Comparison of ENCODE assay signal across 8 mouse cellular contexts in the genomic region with DNA sequence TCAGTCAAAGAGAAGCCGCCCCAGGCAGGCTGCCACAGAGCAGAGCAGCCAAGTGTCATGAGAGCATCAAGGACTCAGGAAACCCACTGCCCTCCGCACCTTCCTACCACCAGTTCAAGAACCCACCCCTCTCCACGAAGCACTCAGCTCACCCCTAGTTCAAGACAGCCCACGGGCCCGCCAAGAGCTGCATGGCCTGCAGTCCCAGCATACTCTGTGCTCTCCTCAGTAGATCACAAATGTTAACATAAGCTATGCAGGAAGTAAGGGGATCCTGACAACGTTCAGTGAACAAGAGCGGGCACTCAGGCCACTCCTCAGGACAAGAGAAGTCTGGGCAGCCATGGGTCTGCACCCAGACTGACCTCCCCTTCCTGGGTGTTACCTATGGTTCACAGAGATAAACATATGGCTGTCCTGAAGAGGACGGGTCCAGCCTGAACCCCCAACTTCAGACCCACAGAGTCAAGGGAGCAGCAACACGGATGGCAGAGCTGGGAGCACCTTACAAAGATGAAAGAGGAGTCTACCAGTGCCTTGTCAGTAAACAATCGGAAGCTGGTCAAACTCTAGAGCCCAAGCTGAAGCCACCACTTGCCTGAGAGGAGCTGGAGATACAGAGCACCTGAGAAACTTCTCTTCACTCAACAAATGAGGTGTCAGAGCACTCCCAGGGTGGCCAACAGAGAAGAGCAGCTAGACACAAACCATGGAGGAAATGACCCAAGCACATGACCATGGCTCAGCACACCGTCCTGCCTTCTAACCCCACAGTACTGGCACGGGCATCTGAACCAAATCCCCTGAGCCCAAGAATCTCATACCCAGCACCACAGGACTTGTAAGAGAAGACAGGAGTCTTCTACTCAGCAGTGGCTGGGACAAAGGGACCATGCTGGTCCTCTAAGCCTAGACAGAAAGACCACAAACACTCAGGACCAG. TPM values are rescaled to one million over a fixed set of nuclear protein-coding genes. Genes with fewer than 3 reads are reported as not detected.
DNase-seq lines count a peak whose midpoint lies in the region; ATAC-seq lines count a peak whose summit lies in the region.

No protein-coding gene starts in this region.

- no peaks in the 10 kb centered on the region for H3K27me3 ChIP-seq in heart, embryonic 14.5 days (ENCODE audit: control insufficient read depth, insufficient read depth, low read length)
- H3K27me3 ChIP-seq in hindbrain, embryonic 11.5 days (ENCODE audit: control insufficient read depth, insufficient read depth, low read length), result no peaks in the 10 kb centered on the region
- H3K27me3 ChIP-seq in midbrain, embryonic 14.5 days (ENCODE audit: control insufficient read depth, insufficient read depth, low read length), result no peaks in the 10 kb centered on the region

- peak overlapping the region; percentile 98 for H3K4me2 ChIP-seq in heart, embryonic 14.5 days (ENCODE audit: low read length)
- H3K4me2 ChIP-seq in hindbrain, embryonic 11.5 days (replicated peaks; ENCODE audit: low read depth, low read length), result peak overlapping the region; percentile 98
- peak overlapping the region; percentile 100 for H3K4me2 ChIP-seq in midbrain, embryonic 14.5 days (ENCODE audit: low read length)

- WGBS in heart, embryonic 14.5 days, result 38% methylated on average over 12 of the region's 12 CpGs
- WGBS in hindbrain, embryonic 11.5 days, result 57% methylated on average over 12 of the region's 12 CpGs
- WGBS in midbrain, embryonic 14.5 days, result 62% methylated on average over 12 of the region's 12 CpGs

- H3K9me3 ChIP-seq in heart, embryonic 14.5 days (ENCODE audit: control insufficient read depth, low read length), result no peaks in the 10 kb centered on the region
- no peaks in the 10 kb centered on the region for H3K9me3 ChIP-seq in hindbrain, embryonic 11.5 days (ENCODE audit: control insufficient read depth, low read length)
- H3K9me3 ChIP-seq in midbrain, embryonic 14.5 days (ENCODE audit: control insufficient read depth, low read length), result no peaks in the 10 kb centered on the region

- H3K4me1 ChIP-seq in heart, embryonic 14.5 days (ENCODE audit: control insufficient read depth in 2 of 2, insufficient read depth in 2 of 2, low read length in 2 of 2), result peaks cover 61 to 65% of the 10 kb centered on the region in 2 experiments
- peaks cover 36% of the 10 kb centered on the region for H3K4me1 ChIP-seq in hindbrain, embryonic 11.5 days (replicated peaks; ENCODE audit: control insufficient read depth, insufficient read depth, low read length)
- peaks cover 68% of the 10 kb centered on the region for H3K4me1 ChIP-seq in midbrain, embryonic 14.5 days (ENCODE audit: control insufficient read depth, insufficient read depth, low read length)

- DNase-seq in heart, adult 9 months (ENCODE audit: low spot score in 2 of 2), result no peak
- DNase-seq in MN1 (ENCODE audit: low spot score), result peak; percentile 38
- no peak for DNase-seq in hindbrain, embryonic 11.5 days (ENCODE audit: low spot score)
- no peak for DNase-seq in midbrain, embryonic 14.5 days
- DNase-seq in frontal cortex, postnatal 10 days (ENCODE audit: low spot score in 2 of 2), result no peak
- no peak for DNase-seq in ovary, postnatal 36 days (ENCODE audit: low spot score)
- no peak for DNase-seq in ovary, adult 18-20 months (ENCODE audit: low spot score)

- peak overlapping the region in 1 of 2 experiments; percentile 38; a peak in 1 of 4 replicates for H3K27ac ChIP-seq in heart, embryonic 14.5 days (replicated peaks in 1 of 2; ENCODE audit: control insufficient read depth in 1 of 2, insufficient read depth in 1 of 2, low read depth in 2 of 2, low read length in 2 of 2)
- H3K27ac ChIP-seq in hindbrain, embryonic 11.5 days (ENCODE audit: low read depth, low read length), result peak overlapping the region; percentile 30; the same call in 1 of the 2 replicates
- H3K27ac ChIP-seq in midbrain, embryonic 14.5 days (replicated peaks; ENCODE audit: low read depth, low read length), result no peak overlapping the region

- peak overlapping the region; percentile 87 for H3K9ac ChIP-seq in heart, embryonic 14.5 days (ENCODE audit: low read length)
- peak overlapping the region; percentile 97 for H3K9ac ChIP-seq in hindbrain, embryonic 11.5 days (ENCODE audit: low read depth, low read length)
- peak overlapping the region; percentile 94 for H3K9ac ChIP-seq in midbrain, embryonic 14.5 days (replicated peaks; ENCODE audit: low read length)

- H3K36me3 ChIP-seq in heart, embryonic 14.5 days (ENCODE audit: control insufficient read depth, insufficient read depth, low read length), result peaks cover 3% of the 10 kb centered on the region; the same call in 1 of the 2 replicates
- H3K36me3 ChIP-seq in hindbrain, embryonic 11.5 days (ENCODE audit: control insufficient read depth, insufficient read depth, low read length), result no peaks in the 10 kb centered on the region
- H3K36me3 ChIP-seq in midbrain, embryonic 14.5 days (ENCODE audit: control insufficient read depth, insufficient read depth, low read length), result no peaks in the 10 kb centered on the region

- H3K4me3 ChIP-seq in heart, embryonic 14.5 days (ENCODE audit: control insufficient read depth in 1 of 2, insufficient read depth in 1 of 2, low read depth in 1 of 2, low read length in 2 of 2), result peak overlapping the region; percentile 78 to 79
- peak overlapping the region; percentile 95 for H3K4me3 ChIP-seq in hindbrain, embryonic 11.5 days (ENCODE audit: low read depth, low read length)
- peak overlapping the region; percentile 82 for H3K4me3 ChIP-seq in midbrain, embryonic 14.5 days (replicated peaks; ENCODE audit: low read depth, low read length)

- ATAC-seq in heart, embryonic 14.5 days (ENCODE audit: insufficient number of reproducible peaks, insufficient read depth, low FRiP score, low read depth), result no peak
- no peak for ATAC-seq in hindbrain, embryonic 11.5 days (ENCODE audit: low FRiP score)
- no peak for ATAC-seq in midbrain, embryonic 14.5 days (ENCODE audit: low FRiP score, low TSS enrichment)

RNA-seq across cellular contexts. Expression of gene Ski, which starts 2.9 kb away (rescaled TPM):
- 16.2 TPM in 2 replicates for polyA plus RNA-seq in heart, embryonic 14.5 days (2014; fragmentation: Nextera tagmentation; extraction: Ambion mirVana)
- 13.4 and 21.0 TPM in 2 replicates for polyA plus RNA-seq in hindbrain, embryonic 11.5 days (2014; fragmentation: Nextera tagmentation; extraction: Ambion mirVana)
- polyA plus RNA-seq in midbrain, embryonic 14.5 days (2014; fragmentation: Nextera tagmentation; extraction: Ambion mirVana), result 14.3 and 15.4 TPM in 2 replicates

RNA-seq across cellular contexts. Expression of gene Faap20, which starts 30.1 kb away (rescaled TPM):
- polyA plus RNA-seq in heart, embryonic 14.5 days (2014; fragmentation: Nextera tagmentation; extraction: Ambion mirVana), result 68.5 and 74.8 TPM in 2 replicates
- 99.0 and 99.3 TPM in 2 replicates for polyA plus RNA-seq in hindbrain, embryonic 11.5 days (2014; fragmentation: Nextera tagmentation; extraction: Ambion mirVana)
- polyA plus RNA-seq in midbrain, embryonic 14.5 days (2014; fragmentation: Nextera tagmentation; extraction: Ambion mirVana), result 74.1 and 85.6 TPM in 2 replicates
